Mouse (Mus musculus) intestine, embryonic 15.5 days (tissue): Measurements from ENCODE around the gene Caprin1. TPM values are rescaled to one million over a fixed set of nuclear protein-coding genes. Genes with fewer than 3 reads are reported as not detected.
A peak's percentile ranks its signal among the peaks of the same experiment; 100 is the strongest.

Experiments
- ATAC-seq: fragments of 200-750 bp; cut with Nextera tagmentation; 2 replicates; pipeline ENCODE4 v1.8.0; 2017; ENCODE audit warnings: moderate TSS enrichment, moderate library complexity
- H3K27ac ChIP-seq: fragments of 300-500 bp; sonication (generic); 2 replicates; pipeline ENCODE4 v1.5.1; 2015; ENCODE audit warnings: mild to moderate bottlenecking, inconsistent platforms
- H3K27me3 ChIP-seq: fragments of 300-500 bp; sonication (generic); replicated peaks from 2 replicates; pipeline ENCODE4 v1.6.1; 2015; ENCODE audit warnings: inconsistent platforms
- H3K36me3 ChIP-seq: fragments of 300-500 bp; sonication (generic); 2 replicates; pipeline ENCODE4 v1.6.1; 2015; ENCODE audit warnings: inconsistent platforms
- H3K4me1 ChIP-seq: fragments of 300-500 bp; sonication (generic); replicated peaks from 2 replicates; pipeline ENCODE4 v1.6.1; 2015; ENCODE audit warnings: inconsistent platforms
- H3K4me2 ChIP-seq: fragments of 300-500 bp; sonication (generic); replicated peaks from 2 replicates; pipeline ENCODE4 v1.6.1; 2015; ENCODE audit warnings: mild to moderate bottlenecking, inconsistent platforms
- H3K4me3 ChIP-seq: fragments of 300-500 bp; sonication (generic); replicated peaks from 2 replicates; pipeline ENCODE4 v1.5.1; 2015; ENCODE audit warnings: inconsistent platforms
- H3K9ac ChIP-seq: fragments of 300-500 bp; sonication (generic); 2 replicates; pipeline ENCODE4 v1.6.1; 2015; ENCODE audit warnings: inconsistent platforms
- H3K9me3 ChIP-seq: fragments of 300-500 bp; sonication (generic); 2 replicates; pipeline ENCODE4 v1.6.1; 2016; ENCODE audit warnings: inconsistent platforms
- WGBS: fragments of 180-500 bp; shearing (Covaris S2); methylation state at CpG from one replicate; pipeline ENCODE4 v1.1.7; 2015; 5-methylcytosine and 5-hydroxymethylcytosine counted together
- polyA plus RNA-seq: library from polyadenylated mRNA; unstranded; fragments of >200 nt; fragmentation: Nextera tagmentation; extraction: Ambion mirVana; gene quantifications from 2 replicates; pipeline ENCODE4 v1.2.1, GENCODE M21; 2015

Gene Caprin1
- polyA plus RNA-seq, 1 experiment from 2014 or later = 291 TPM

DNA sequence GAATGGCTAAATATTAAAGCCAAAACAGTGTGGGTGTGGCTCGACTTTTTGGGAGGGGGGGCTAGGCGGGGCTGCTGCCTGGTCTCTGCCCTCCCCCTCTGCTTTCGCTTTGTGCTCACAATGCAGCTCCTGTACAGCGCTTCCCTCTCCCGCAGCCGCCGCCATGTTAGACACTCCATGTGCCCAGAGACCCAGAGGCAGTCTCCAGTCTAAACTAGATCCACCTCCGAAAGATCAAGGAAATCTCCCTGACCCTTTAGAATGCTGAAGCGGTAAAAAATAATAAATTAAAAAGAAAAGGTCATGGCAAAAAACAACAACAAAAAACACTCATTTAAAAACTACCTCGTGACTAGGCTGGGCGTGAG is 1.6 kb downstream of the Caprin1 start:
- ATAC-seq = peak; percentile 61
- H3K4me1 ChIP-seq = peaks cover 6% of the 10 kb centered on the region
- peak overlapping the region; percentile 73 for H3K4me3 ChIP-seq
- H3K36me3 ChIP-seq = 0 out of 2 replicates have a peak, but pooled peaks cover 3% of the 10 kb centered on the region
- H3K9me3 ChIP-seq = no peaks in the 10 kb centered on the region
- no peaks in the 10 kb centered on the region for H3K27me3 ChIP-seq
- 0% methylated on average over 11 of the region's 11 CpGs for WGBS
- H3K9ac ChIP-seq = peak overlapping the region; percentile 93
- H3K4me2 ChIP-seq = peak overlapping the region; percentile 74
- H3K27ac ChIP-seq = peak overlapping the region; percentile 100

DNA sequence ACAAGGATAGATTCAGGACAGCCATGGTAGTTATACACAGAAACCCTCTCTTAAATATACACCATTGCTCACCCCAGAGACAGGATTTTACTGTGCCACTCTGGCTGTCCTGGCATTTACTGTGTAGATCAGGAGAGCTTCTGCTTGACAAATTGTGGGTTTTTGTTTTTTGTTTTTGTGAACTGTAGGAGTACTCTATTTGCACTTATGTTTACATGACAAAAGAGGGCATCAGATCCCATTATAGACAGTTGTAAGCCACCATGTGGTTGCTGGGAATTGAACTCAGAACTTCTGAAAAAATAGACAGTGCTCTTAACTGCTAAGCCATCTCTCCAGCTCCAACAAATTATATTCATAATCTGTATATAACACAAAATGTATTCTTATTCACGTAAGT is 5.4 kb downstream of the Caprin1 start:
- Histone ChIP-seq H3K27ac (no peak overlapping the region), H3K9me3 (no peaks in the 10 kb centered on the region), H3K4me1 (peaks cover 9% of the 10 kb centered on the region), H3K4me2 (no peak overlapping the region), H3K4me3 (no peak overlapping the region), H3K9ac (no peak overlapping the region), H3K36me3 (0 out of 2 replicates have a peak, but pooled peaks cover 3% of the 10 kb centered on the region), H3K27me3 (no peaks in the 10 kb centered on the region)
- no peak for ATAC-seq
- 95% methylated on average over 1 of the region's 1 CpGs for WGBS

GRCm38 (mm10) chr2:103785735-103786134 is 11.7 kb downstream of the Caprin1 start:
- H3K36me3 ChIP-seq = 0 out of 2 replicates have a peak, but pooled peaks cover 3% of the 10 kb centered on the region
- H3K4me3 ChIP-seq = no peak overlapping the region
- H3K4me2 ChIP-seq = no peak overlapping the region
- H3K9me3 ChIP-seq = no peaks in the 10 kb centered on the region
- no peaks in the 10 kb centered on the region for H3K27me3 ChIP-seq
- 0 out of 2 replicates have a peak, but pooled peaks cover 3% of the 10 kb centered on the region for H3K4me1 ChIP-seq
- ATAC-seq = no peak
- 86% methylated on average over 1 of the region's 1 CpGs for WGBS
- H3K27ac ChIP-seq = no peak overlapping the region
- H3K9ac ChIP-seq = no peak overlapping the region

DNA sequence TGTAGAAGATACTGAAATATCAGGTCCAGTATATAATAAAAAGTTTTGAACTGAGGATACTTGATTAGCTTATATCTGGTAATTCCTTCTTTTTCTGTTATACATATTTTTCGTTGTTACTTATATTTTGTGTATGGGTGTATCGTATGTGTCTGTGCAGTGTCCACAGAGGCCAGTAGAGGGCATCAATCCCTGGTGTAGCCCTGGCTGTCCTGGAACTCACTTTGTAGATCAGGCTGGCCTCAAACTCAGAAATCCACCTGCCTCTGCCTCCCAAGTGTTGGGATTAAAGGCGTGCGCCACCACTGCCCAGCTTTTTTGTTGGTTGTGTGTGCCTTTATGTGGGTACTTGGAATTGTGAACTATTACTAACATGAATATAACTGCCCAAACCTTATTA is 12.8 kb downstream of the Caprin1 start:
- WGBS = 92% methylated on average over 4 of the region's 4 CpGs
- Histone ChIP-seq H3K9ac (no peak overlapping the region), H3K27ac (no peak overlapping the region), H3K27me3 (no peaks in the 10 kb centered on the region), H3K36me3 (0 out of 2 replicates have a peak, but pooled peaks cover 5% of the 10 kb centered on the region), H3K4me1 (no peaks in the 10 kb centered on the region), H3K9me3 (no peaks in the 10 kb centered on the region), H3K4me2 (no peak overlapping the region), H3K4me3 (no peak overlapping the region)
- no peak for ATAC-seq

DNA sequence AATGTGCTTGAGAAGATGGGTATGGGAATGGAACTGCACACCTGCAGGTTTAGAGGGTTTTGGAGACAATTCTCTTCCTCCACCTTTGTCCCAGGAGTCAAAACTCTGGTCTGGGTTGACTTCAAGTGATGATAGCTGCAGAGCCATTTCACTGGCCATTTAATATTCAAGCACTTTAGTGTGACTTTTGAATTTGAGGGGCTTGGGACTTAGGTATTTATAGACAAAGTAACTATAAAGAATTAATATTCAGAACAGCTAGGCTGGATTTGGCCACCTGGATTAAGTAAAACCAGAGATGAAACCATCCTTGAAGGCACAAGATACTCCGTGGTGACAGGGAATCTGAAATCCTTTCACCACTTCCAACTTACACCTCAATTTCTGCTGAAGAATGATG is 35.0 kb downstream of the Caprin1 start:
- Histone ChIP-seq H3K4me3 (no peak overlapping the region), H3K9me3 (no peaks in the 10 kb centered on the region), H3K4me2 (peak overlapping the region; percentile 74; the same call in 1 of the 2 replicates), H3K36me3 (peaks cover 9% of the 10 kb centered on the region; the same call in 1 of the 2 replicates), H3K27ac (no peak overlapping the region), H3K27me3 (no peaks in the 10 kb centered on the region), H3K9ac (no peak overlapping the region), H3K4me1 (0 out of 2 replicates have a peak, but pooled peaks cover 2% of the 10 kb centered on the region)
- WGBS = 67% methylated on average over 1 of the region's 1 CpGs
- no peak for ATAC-seq

DNA sequence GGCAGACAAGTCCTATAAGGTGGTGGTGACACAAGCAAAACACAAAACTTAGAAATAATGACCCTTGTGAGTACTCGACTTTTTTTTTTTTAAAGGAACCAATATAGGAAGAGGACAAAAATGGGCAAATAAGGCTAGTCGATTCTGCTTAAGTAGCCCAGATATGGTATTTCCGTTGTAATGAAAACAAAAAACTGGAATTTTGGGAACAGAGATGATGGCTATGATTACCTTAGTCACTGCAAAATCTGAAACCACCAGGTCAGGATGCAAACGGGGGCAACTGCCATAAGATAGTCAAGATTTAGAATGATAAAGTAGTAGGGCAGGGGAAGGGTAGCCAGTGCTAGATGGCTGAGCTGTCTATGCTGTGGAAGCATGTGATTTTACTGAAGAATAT is 35.5 kb downstream of the Caprin1 start:
- WGBS = 31% methylated on average over 4 of the region's 4 CpGs
- no peak for ATAC-seq

GRCm38 (mm10) chr2:103760906-103761716 is 36.3 kb downstream of the Caprin1 start, which contains the start of gene Nat10:
TSS of gene Nat10 (minus strand) at chr2:103761270.
- Histone ChIP-seq H3K27me3 (no peaks in the 10 kb centered on the region), H3K36me3 (peaks cover 8% of the 10 kb centered on the region; the same call in 1 of the 2 replicates), H3K4me1 (0 out of 2 replicates have a peak, but pooled peaks cover 2% of the 10 kb centered on the region), H3K27ac (peak within 1 kb of the TSS; percentile 75), H3K4me3 (peak within 1 kb of the TSS; percentile 75), H3K9me3 (no peaks in the 10 kb centered on the region), H3K9ac (peak within 1 kb of the TSS; percentile 64), H3K4me2 (peak within 1 kb of the TSS; percentile 74)
- under 1% methylated on average over 47 of the region's 47 CpGs for WGBS
- peak; percentile 97 for ATAC-seq

More for the DNA sequence above, 35.5 kb downstream of the Caprin1 start:
- Histone ChIP-seq H3K9ac (no peak overlapping the region), H3K36me3 (peaks cover 8% of the 10 kb centered on the region; the same call in 1 of the 2 replicates), H3K9me3 (no peaks in the 10 kb centered on the region), H3K4me3 (peak overlapping the region; percentile 75; the same call in 1 of the 2 replicates), H3K4me1 (0 out of 2 replicates have a peak, but pooled peaks cover 2% of the 10 kb centered on the region), H3K4me2 (peak overlapping the region; percentile 74), H3K27ac (no peak overlapping the region), H3K27me3 (no peaks in the 10 kb centered on the region)

- no peaks in the 10 kb centered on the region for H3K27me3 ChIP-seq
- 0 out of 2 replicates have a peak, but pooled peaks cover 8% of the 10 kb centered on the region for H3K36me3 ChIP-seq
- H3K27ac ChIP-seq = peak overlapping the region; percentile 75
- H3K4me2 ChIP-seq = peak overlapping the region; percentile 74
- H3K4me1 ChIP-seq = 0 out of 2 replicates have a peak, but pooled peaks cover 2% of the 10 kb centered on the region
- peak overlapping the region; percentile 64 for H3K9ac ChIP-seq
- peak; percentile 26 for ATAC-seq
- no peaks in the 10 kb centered on the region for H3K9me3 ChIP-seq
- peak overlapping the region; percentile 75 for H3K4me3 ChIP-seq
- under 1% methylated on average over 12 of the region's 12 CpGs for WGBS
Measured at GRCm38 (mm10) chr2:103760421-103760820, 37.0 kb downstream of the Caprin1 start.

DNA sequence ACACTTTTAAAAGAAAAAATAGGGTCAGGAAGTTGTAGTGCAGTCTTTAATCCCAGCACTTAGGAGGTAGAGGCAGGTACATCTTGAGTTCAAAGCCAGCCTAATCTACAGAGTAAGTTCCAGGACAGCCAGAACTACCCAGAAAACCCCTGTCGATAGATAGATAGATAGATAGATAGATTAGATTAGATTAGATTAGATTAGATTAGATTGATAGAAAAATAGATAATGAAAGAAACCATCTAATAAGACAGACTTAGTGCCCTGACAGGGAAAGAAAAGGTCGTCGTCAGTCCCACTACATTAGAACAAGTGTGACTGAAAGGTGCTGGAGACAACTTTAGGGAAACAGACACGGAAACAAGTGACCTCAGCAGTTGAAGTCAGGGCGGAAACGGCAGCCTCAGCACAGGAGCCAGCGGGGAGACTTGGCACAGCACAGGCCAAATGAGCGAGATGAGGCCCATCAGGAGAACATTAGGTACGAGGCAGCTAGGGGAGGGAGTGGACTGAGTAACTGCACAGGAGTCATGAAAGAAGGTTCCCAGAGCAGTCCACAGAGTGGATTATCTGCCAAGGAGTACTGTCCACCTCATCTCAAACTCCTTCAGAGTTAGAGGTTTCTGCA is 41.9 kb downstream of the Caprin1 start:
- Histone ChIP-seq H3K9me3 (no peaks in the 10 kb centered on the region), H3K4me2 (no peak overlapping the region), H3K9ac (no peak overlapping the region), H3K27ac (no peak overlapping the region), H3K27me3 (no peaks in the 10 kb centered on the region), H3K36me3 (peaks cover 21% of the 10 kb centered on the region), H3K4me1 (0 out of 2 replicates have a peak, but pooled peaks cover 2% of the 10 kb centered on the region), H3K4me3 (no peak overlapping the region)
- ATAC-seq = no peak
- WGBS = 86% methylated on average over 9 of the region's 9 CpGs

DNA sequence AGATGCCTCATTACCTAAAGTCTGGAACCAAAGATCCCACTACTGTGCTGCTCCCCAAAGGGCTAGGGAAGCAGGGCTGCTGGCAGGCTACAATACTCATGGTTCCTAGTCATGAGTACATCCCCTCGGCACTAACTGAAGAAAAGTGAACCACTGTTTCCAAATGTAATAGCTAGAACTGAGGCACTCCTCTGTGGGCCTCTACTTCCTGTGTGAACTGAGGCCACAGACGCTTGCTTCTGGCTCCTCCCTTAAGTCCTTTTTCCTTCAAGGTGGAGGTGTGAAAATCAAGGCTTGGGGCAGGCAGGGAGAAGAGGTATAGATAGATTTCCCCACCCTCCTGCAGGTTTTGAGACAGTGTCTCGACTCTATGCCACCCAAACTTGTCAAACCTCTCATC is 42.8 kb downstream of the Caprin1 start:
- ATAC-seq = no peak
- H3K4me1 ChIP-seq = no peaks in the 10 kb centered on the region
- no peak overlapping the region for H3K9ac ChIP-seq
- 89% methylated on average over 3 of the region's 3 CpGs for WGBS
- H3K4me3 ChIP-seq = no peak overlapping the region
- H3K4me2 ChIP-seq = no peak overlapping the region
- H3K27ac ChIP-seq = no peak overlapping the region
- H3K9me3 ChIP-seq = no peaks in the 10 kb centered on the region
- peaks cover 28% of the 10 kb centered on the region for H3K36me3 ChIP-seq
- H3K27me3 ChIP-seq = no peaks in the 10 kb centered on the region

GRCm38 (mm10) chr2:103751771-103752170 is 45.7 kb downstream of the Caprin1 start:
- Histone ChIP-seq H3K9me3 (no peaks in the 10 kb centered on the region), H3K4me2 (no peak overlapping the region), H3K36me3 (peaks cover 32% of the 10 kb centered on the region), H3K9ac (no peak overlapping the region), H3K4me3 (no peak overlapping the region), H3K4me1 (no peaks in the 10 kb centered on the region), H3K27ac (no peak overlapping the region), H3K27me3 (no peaks in the 10 kb centered on the region)
- 95% methylated on average over 6 of the region's 6 CpGs for WGBS
- ATAC-seq = no peak

- Histone ChIP-seq H3K4me1 (no peaks in the 10 kb centered on the region), H3K9ac (no peak overlapping the region), H3K27me3 (no peaks in the 10 kb centered on the region), H3K4me3 (no peak overlapping the region), H3K36me3 (peaks cover 24% of the 10 kb centered on the region), H3K9me3 (no peaks in the 10 kb centered on the region), H3K4me2 (no peak overlapping the region), H3K27ac (peak overlapping the region; percentile 48; the same call in 1 of the 2 replicates)
- ATAC-seq = peak; percentile 92
- WGBS = 61% methylated on average over 3 of the region's 3 CpGs
Measured at GRCm38 (mm10) chr2:103749091-103749490, 48.4 kb downstream of the Caprin1 start.
